Mouse (Mus musculus) hindbrain, embryonic 10.5 days (tissue): ENCODE results near the gene Smim24. TPM values are rescaled to one million over a fixed set of nuclear protein-coding genes. Genes with fewer than 3 reads are reported as not detected.

ENCODE experiments used
- DNase-seq: peaks from one replicate; pipeline ENCODE4 v3.0.0-alpha.2; 2017; ENCODE audit warnings: low spot score
- H3K27ac ChIP-seq: fragments of 300-500 bp; sonication (generic); 2 replicates; pipeline ENCODE4 v1.5.1; 2016; ENCODE audit warnings: mild to moderate bottlenecking, moderate library complexity
- H3K27me3 ChIP-seq: fragments of 300-500 bp; sonication (generic); 2 replicates; pipeline ENCODE4 v1.6.1; 2016; ENCODE audit warnings: mild to moderate bottlenecking; ENCODE audit not compliant: poor library complexity, insufficient read depth, severe bottlenecking
- H3K36me3 ChIP-seq: fragments of 300-500 bp; sonication (generic); 2 replicates; pipeline ENCODE4 v1.6.1; 2016; ENCODE audit warnings: mild to moderate bottlenecking, moderate library complexity
- H3K4me1 ChIP-seq: fragments of 300-500 bp; sonication (generic); replicated peaks from 2 replicates; pipeline ENCODE4 v1.6.1; 2016; ENCODE audit warnings: mild to moderate bottlenecking
- H3K4me3 ChIP-seq: fragments of 300-500 bp; sonication (generic); 2 replicates; pipeline ENCODE4 v1.5.1; 2016; ENCODE audit warnings: mild to moderate bottlenecking, moderate library complexity
- H3K9me3 ChIP-seq: fragments of 300-500 bp; sonication (generic); 2 replicates; pipeline ENCODE4 v1.6.1; 2016; ENCODE audit warnings: mild to moderate bottlenecking, moderate library complexity
- WGBS: fragments of 180-500 bp; shearing (Covaris S2); methylation state at CpG from one replicate; pipeline ENCODE4 v1.1.7; 2016; 5-methylcytosine and 5-hydroxymethylcytosine counted together
- polyA plus RNA-seq: library from polyadenylated mRNA; unstranded; fragments of >200 nt; fragmentation: Nextera tagmentation; extraction: Ambion mirVana; gene quantifications from 2 replicates; pipeline ENCODE4 v1.2.1, GENCODE M21; 2016

The Smim24 gene
- polyA plus RNA-seq, 1 experiment from 2014 or later, result 3.0 TPM

GRCm38 (mm10) chr10:81417227-81418215 lies 24.7 kb downstream of the Smim24 start:
- H3K4me3 ChIP-seq, result peak overlapping the region; percentile 50
- peaks cover 80% of the 10 kb centered on the region for H3K4me1 ChIP-seq
- H3K27ac ChIP-seq, result peak overlapping the region; percentile 88
- peaks cover 6% of the 10 kb centered on the region; the same call in 1 of the 2 replicates for H3K36me3 ChIP-seq
- no peaks in the 10 kb centered on the region for H3K9me3 ChIP-seq
- DNase-seq, result no peak
- WGBS, result 37% methylated on average over 12 of the region's 12 CpGs
- peaks cover 61% of the 10 kb centered on the region for H3K27me3 ChIP-seq

GRCm38 (mm10) chr10:81418216-81419070 lies 25.6 kb downstream of the Smim24 start:
- DNase-seq, result peak; percentile 8
- WGBS, result 36% methylated on average over 11 of the region's 11 CpGs
- H3K4me3 ChIP-seq, result 0 out of 2 replicates have a peak overlapping the region, but pooled peaks have one; percentile 14
- peak overlapping the region; percentile 88 for H3K27ac ChIP-seq
- no peaks in the 10 kb centered on the region for H3K9me3 ChIP-seq
- H3K4me1 ChIP-seq, result peaks cover 71% of the 10 kb centered on the region
- peaks cover 70% of the 10 kb centered on the region for H3K27me3 ChIP-seq
- peaks cover 6% of the 10 kb centered on the region; the same call in 1 of the 2 replicates for H3K36me3 ChIP-seq

- 0 out of 2 replicates have a peak overlapping the region, but pooled peaks have one; percentile 11 for H3K4me3 ChIP-seq
- H3K27ac ChIP-seq, result peak overlapping the region; percentile 88
- no peaks in the 10 kb centered on the region for H3K9me3 ChIP-seq
- peaks cover 6% of the 10 kb centered on the region; the same call in 1 of the 2 replicates for H3K36me3 ChIP-seq
- H3K4me1 ChIP-seq, result peaks cover 66% of the 10 kb centered on the region
- DNase-seq, result no peak
- peaks cover 78% of the 10 kb centered on the region for H3K27me3 ChIP-seq
- 88% methylated on average over 10 of the region's 10 CpGs for WGBS
Observed at GRCm38 (mm10) chr10:81419111-81419928, 26.5 kb downstream of the Smim24 start.

DNA sequence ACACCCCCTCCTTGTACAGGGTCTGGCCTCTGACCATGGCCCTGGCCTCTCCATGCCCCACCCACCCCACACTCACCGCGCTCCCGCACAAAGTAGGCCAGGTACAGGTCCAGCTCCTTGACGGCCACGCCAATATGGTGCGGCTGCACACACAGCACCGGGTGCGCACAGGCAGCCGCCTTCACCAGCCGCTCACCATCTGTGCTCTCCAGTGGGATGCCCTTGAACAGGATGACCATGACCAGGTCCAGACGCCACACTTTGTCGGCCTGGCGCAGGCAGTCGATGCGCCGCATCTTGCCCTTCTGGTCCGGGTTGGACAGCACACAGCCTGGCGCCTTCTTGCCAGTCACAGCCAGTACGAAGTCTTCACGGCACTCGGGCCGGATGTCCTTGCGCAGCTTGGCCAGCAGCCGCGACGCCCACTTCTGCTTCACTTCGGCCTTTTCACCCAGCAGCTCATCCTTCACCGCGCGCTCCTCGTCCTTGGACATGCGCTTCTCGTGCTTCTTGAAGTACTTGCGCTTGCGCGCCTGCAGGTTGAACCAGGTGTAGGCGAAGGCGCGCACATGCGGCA lies 27.4 kb downstream of the Smim24 start:
- Histone ChIP-seq H3K36me3 (peaks cover 6% of the 10 kb centered on the region; the same call in 1 of the 2 replicates), H3K9me3 (no peaks in the 10 kb centered on the region), H3K4me1 (peaks cover 66% of the 10 kb centered on the region), H3K27me3 (peaks cover 88% of the 10 kb centered on the region), H3K27ac (no peak overlapping the region), H3K4me3 (no peak overlapping the region)
- 84% methylated on average over 40 of the region's 40 CpGs for WGBS
- peak; percentile 2 for DNase-seq

- Histone ChIP-seq H3K36me3 (peaks cover 6% of the 10 kb centered on the region; the same call in 1 of the 2 replicates), H3K9me3 (no peaks in the 10 kb centered on the region), H3K4me1 (peaks cover 66% of the 10 kb centered on the region), H3K27ac (no peak overlapping the region), H3K27me3 (peaks cover 93% of the 10 kb centered on the region), H3K4me3 (no peak overlapping the region)
- WGBS, result 74% methylated on average over 4 of the region's 4 CpGs
- peak; percentile 1 for DNase-seq
Observed at GRCm38 (mm10) chr10:81421041-81421796, 28.4 kb downstream of the Smim24 start.

- WGBS, result 83% methylated on average over 5 of the region's 5 CpGs
- no peak overlapping the region for H3K4me3 ChIP-seq
- no peaks in the 10 kb centered on the region for H3K9me3 ChIP-seq
- peaks cover 6% of the 10 kb centered on the region; the same call in 1 of the 2 replicates for H3K36me3 ChIP-seq
- no peak overlapping the region for H3K27ac ChIP-seq
- peaks cover 66% of the 10 kb centered on the region for H3K4me1 ChIP-seq
- DNase-seq, result peak; percentile 1
- H3K27me3 ChIP-seq, result peaks cover 98% of the 10 kb centered on the region
Observed at GRCm38 (mm10) chr10:81421797-81422100, 28.9 kb downstream of the Smim24 start.

- DNase-seq, result no peak
- Histone ChIP-seq H3K27ac (no peak overlapping the region), H3K36me3 (peaks cover 6% of the 10 kb centered on the region; the same call in 1 of the 2 replicates), H3K4me3 (no peak overlapping the region), H3K27me3 (peaks cover 99% of the 10 kb centered on the region), H3K9me3 (no peaks in the 10 kb centered on the region), H3K4me1 (peaks cover 66% of the 10 kb centered on the region)
- WGBS, result 77% methylated on average over 6 of the region's 6 CpGs
Observed at GRCm38 (mm10) chr10:81422191-81422590, 29.3 kb downstream of the Smim24 start.

GRCm38 (mm10) chr10:81422661-81423217 lies 29.9 kb downstream of the Smim24 start:
- WGBS, result 83% methylated on average over 3 of the region's 3 CpGs
- Histone ChIP-seq H3K27me3 (peaks cover 99% of the 10 kb centered on the region), H3K36me3 (peaks cover 6% of the 10 kb centered on the region; the same call in 1 of the 2 replicates), H3K9me3 (no peaks in the 10 kb centered on the region), H3K4me1 (peaks cover 64% of the 10 kb centered on the region), H3K4me3 (no peak overlapping the region), H3K27ac (no peak overlapping the region)
- no peak for DNase-seq

DNA sequence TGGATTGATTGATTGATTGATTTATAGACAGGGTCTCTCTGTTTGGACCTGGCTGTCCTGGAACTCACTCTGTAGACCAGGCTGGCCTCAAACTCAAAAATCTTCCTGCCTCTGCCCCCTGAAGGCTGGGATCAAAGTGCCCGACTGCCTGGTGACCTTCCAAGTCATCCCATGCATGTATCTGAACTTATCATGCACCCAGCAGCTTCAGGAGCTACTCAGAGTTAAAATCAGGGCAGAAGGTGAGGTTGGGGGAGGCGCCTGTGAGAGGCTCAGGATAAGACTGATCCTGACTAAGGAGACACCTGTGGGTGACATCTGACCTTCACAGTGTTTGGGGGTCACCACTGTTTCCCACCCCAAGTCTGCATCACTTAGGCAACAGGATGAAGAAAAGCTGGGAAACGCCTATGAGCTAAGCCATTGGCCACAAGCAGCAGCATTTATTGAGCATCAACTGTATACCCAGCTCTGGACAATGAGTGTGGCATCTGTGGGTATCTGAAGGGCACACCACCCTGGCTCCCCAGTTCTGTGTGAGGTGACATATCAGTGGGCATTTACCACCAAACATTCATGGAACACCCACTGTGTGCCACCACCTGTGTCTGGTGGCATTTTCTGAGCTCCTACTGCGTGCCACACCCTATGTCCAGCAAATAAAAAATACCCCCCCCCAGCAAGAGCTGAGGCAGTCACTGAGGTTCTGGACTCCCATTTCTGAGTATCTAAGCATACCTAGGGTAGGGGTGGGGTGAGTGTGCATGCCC lies 30.8 kb downstream of the Smim24 start:
- peaks cover 99% of the 10 kb centered on the region for H3K27me3 ChIP-seq
- DNase-seq, result no peak
- peak overlapping the region; percentile 2; the same call in 1 of the 2 replicates for H3K4me3 ChIP-seq
- peaks cover 54% of the 10 kb centered on the region for H3K4me1 ChIP-seq
- WGBS, result 69% methylated on average over 4 of the region's 4 CpGs
- 0 out of 2 replicates have a peak, but pooled peaks cover 5% of the 10 kb centered on the region for H3K9me3 ChIP-seq
- peaks cover 6% of the 10 kb centered on the region; the same call in 1 of the 2 replicates for H3K36me3 ChIP-seq
- peak overlapping the region; percentile 50; the same call in 1 of the 2 replicates for H3K27ac ChIP-seq

DNA sequence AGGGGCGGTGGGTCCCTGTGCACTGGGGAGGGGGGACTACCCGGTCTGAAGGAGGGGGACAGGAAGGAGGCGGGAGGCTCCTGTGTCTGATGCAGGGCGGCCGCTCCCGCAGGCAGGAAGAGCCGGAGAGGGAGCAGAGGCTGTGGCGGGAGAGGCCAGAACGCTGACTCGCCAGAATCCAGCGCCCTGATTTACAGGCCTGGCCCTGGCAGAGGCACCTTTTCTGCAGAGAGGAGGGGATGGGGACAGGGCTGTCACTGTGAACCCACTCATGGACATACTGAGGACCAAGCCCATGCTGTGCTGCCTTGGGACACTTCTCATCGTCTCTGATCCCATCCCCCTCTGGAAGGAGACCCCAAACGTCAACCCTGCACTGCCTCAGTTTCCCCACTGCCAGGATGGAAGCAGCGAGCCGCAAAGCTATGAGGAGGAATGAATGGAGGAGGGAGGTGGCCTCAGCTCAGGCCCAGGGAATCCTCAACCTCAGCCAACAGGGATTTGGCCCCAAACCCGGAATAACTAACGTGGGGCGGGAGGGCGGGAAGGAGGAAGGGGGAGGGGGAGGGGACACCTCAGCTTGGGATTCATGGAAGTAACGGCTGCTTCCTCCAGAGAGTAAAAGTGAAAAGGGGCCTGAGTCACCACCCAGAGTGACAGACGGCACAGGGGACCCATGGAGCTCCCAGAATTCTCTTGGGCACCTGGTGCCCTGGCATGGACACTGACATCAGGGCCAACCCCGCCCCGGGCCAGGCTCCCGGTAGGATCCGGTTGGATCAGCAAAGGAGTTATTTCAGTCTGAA lies 31.6 kb downstream of the Smim24 start:
- peak; percentile 9 for DNase-seq
- Histone ChIP-seq H3K27me3 (peaks cover 99% of the 10 kb centered on the region), H3K9me3 (0 out of 2 replicates have a peak, but pooled peaks cover 5% of the 10 kb centered on the region), H3K27ac (peak overlapping the region; percentile 50), H3K4me3 (peak overlapping the region; percentile 23; the same call in 1 of the 2 replicates), H3K4me1 (peaks cover 51% of the 10 kb centered on the region), H3K36me3 (peaks cover 6% of the 10 kb centered on the region; the same call in 1 of the 2 replicates)
- WGBS, result 5% methylated on average over 25 of the region's 25 CpGs
